Mouse (Mus musculus) midbrain, postnatal 0 days (tissue): ENCODE measurements around the gene Olfr1391. TPM values are rescaled to one million over a fixed set of nuclear protein-coding genes. Genes with fewer than 3 reads are reported as not detected.
"Not testable (repeated sequence)": the region's sequence is repeated elsewhere in the genome, so short reads cannot be mapped to it uniquely, and the experiment has no call there.

Experiments
- ATAC-seq: fragments of 200-750 bp; cut with Nextera tagmentation; 2 replicates; pipeline ENCODE4 v1.8.0; 2017; ENCODE audit warnings: moderate number of reproducible peaks, mild to moderate bottlenecking, moderate TSS enrichment, moderate library complexity; ENCODE audit not compliant: low FRiP score
- DNase-seq: peaks from one replicate; pipeline ENCODE4 v3.0.0-alpha.2; 2015; ENCODE audit warnings: low spot score
- H3K27ac ChIP-seq: fragments of 300-500 bp; sonication (generic); 2 replicates; pipeline ENCODE4 v1.5.1; 2014; ENCODE audit warnings: low read depth, mild to moderate bottlenecking, low read length, mixed read lengths
- H3K27me3 ChIP-seq: fragments of 300-500 bp; sonication (generic); 2 replicates; pipeline ENCODE4 v1.6.1; 2014; ENCODE audit warnings: low read length, control low read depth, mixed read lengths; ENCODE audit not compliant: insufficient read depth
- H3K36me3 ChIP-seq: fragments of 300-500 bp; sonication (generic); 2 replicates; pipeline ENCODE4 v1.6.1; 2014; ENCODE audit warnings: low read length, control low read depth, mixed read lengths; ENCODE audit not compliant: insufficient read depth
- H3K4me1 ChIP-seq: fragments of 300-500 bp; sonication (generic); 2 replicates; pipeline ENCODE4 v1.6.1; 2014; ENCODE audit warnings: mild to moderate bottlenecking, control low read depth, antibody characterized with exemption, low read length, mixed read lengths; ENCODE audit not compliant: insufficient read depth
- H3K4me2 ChIP-seq: fragments of 300-500 bp; sonication (generic); 2 replicates; pipeline ENCODE4 v1.6.1; 2014; ENCODE audit warnings: low read depth, mild to moderate bottlenecking, low read length, mixed read lengths; ENCODE audit not compliant: poor library complexity, severe bottlenecking
- H3K4me3 ChIP-seq: fragments of 300-500 bp; sonication (generic); 2 replicates; pipeline ENCODE4 v1.5.1; 2014; ENCODE audit warnings: low read depth, mild to moderate bottlenecking, low read length, moderate library complexity
- H3K9ac ChIP-seq: fragments of 300-500 bp; sonication (generic); replicated peaks from 2 replicates; pipeline ENCODE4 v1.6.1; 2014; ENCODE audit warnings: mild to moderate bottlenecking, low read length, moderate library complexity, mixed read lengths; ENCODE audit not compliant: poor library complexity, severe bottlenecking
- H3K9me3 ChIP-seq: fragments of 300-500 bp; sonication (generic); 2 replicates; pipeline ENCODE4 v1.6.1; 2016; ENCODE audit warnings: low read length, control low read depth
- CTCF ChIP-seq: IDR thresholded peaks from 2 replicates; pipeline ENCODE4 v1.5.1; 2016; ENCODE audit warnings: antibody characterized with exemption, mild to moderate bottlenecking
- WGBS: fragments of 180-500 bp; shearing (Covaris S2); extraction: QIAGEN DNeasy Blood & Tissue Kit; methylation state at CpG from one replicate; pipeline ENCODE4 v1.1.7; 2014; 5-methylcytosine and 5-hydroxymethylcytosine counted together
- polyA plus RNA-seq: library from polyadenylated mRNA; unstranded; fragments of >200 nt; fragmentation: Nextera tagmentation; extraction: Ambion mirVana; gene quantifications from 2 replicates; pipeline ENCODE4 v1.2.1, GENCODE M21; 2015
- total RNA-seq: library from RNA; depleted of rRNA; stranded (reverse); fragments of >200 nt; gene quantifications from 2 replicates; pipeline ENCODE4 v1.2.3, GENCODE M21; 2014; rRNA removed

The Olfr1391 gene
- total RNA-seq (not detected in 2 replicates), polyA plus RNA-seq (not detected in 2 replicates)

GRCm38 (mm10) chr11:49322442-49322841, at the start of gene Olfr1391:
TSS of gene Olfr1391 (plus strand) at chr11:49322742.
- H3K4me1 ChIP-seq, result no peaks in the 10 kb centered on the region
- H3K4me2 ChIP-seq, result no peak within 1 kb of the TSS
- H3K9ac ChIP-seq, result no peak within 1 kb of the TSS
- WGBS, result 81% methylated on average over 2 of the region's 2 CpGs
- no peaks in the 10 kb centered on the region for H3K27me3 ChIP-seq
- DNase-seq (no peak), ATAC-seq (no peak)
- H3K27ac ChIP-seq, result no peak within 1 kb of the TSS
- no peak within 1 kb of the TSS for H3K4me3 ChIP-seq
- H3K36me3 ChIP-seq, result no peaks in the 10 kb centered on the region
- no peaks in the 10 kb centered on the region for H3K9me3 ChIP-seq
- TF ChIP-seq CTCF, result no peak

GRCm38 (mm10) chr11:49273834-49274519, 48.6 kb upstream of the Olfr1391 start:
- no peak for ATAC-seq

GRCm38 (mm10) chr11:49278222-49278621, 44.3 kb upstream of the Olfr1391 start, which contains the start of gene Olfr1393:
TSS of gene Olfr1393 (plus strand) at chr11:49278304.
- H3K27me3 ChIP-seq, result no peaks in the 10 kb centered on the region
- no peaks in the 10 kb centered on the region for H3K9me3 ChIP-seq
- TF ChIP-seq CTCF, result no peak
- no peaks in the 10 kb centered on the region for H3K36me3 ChIP-seq
- DNase-seq (no peak), ATAC-seq (no peak)
- H3K4me2 ChIP-seq, result no peak within 1 kb of the TSS
- no peaks in the 10 kb centered on the region for H3K4me1 ChIP-seq
- no peak within 1 kb of the TSS for H3K27ac ChIP-seq
- H3K4me3 ChIP-seq, result no peak within 1 kb of the TSS
- WGBS, result 87% methylated on average over 3 of the region's 3 CpGs
- H3K9ac ChIP-seq, result no peak within 1 kb of the TSS

More at GRCm38 (mm10) chr11:49273834-49274519, 48.6 kb upstream of the Olfr1391 start:
- Histone ChIP-seq H3K36me3 (no peaks in the 10 kb centered on the region), H3K27ac (no peak overlapping the region), H3K4me1 (no peaks in the 10 kb centered on the region), H3K4me2 (no peak overlapping the region), H3K27me3 (no peaks in the 10 kb centered on the region), H3K9me3 (no peaks in the 10 kb centered on the region), H3K4me3 (no peak overlapping the region), H3K9ac (no peak overlapping the region)
- 49% methylated on average over 11 of the region's 11 CpGs for WGBS
- DNase-seq, result peak; percentile 28
- TF ChIP-seq CTCF, result no peak

GRCm38 (mm10) chr11:49284982-49285381, 37.6 kb upstream of the Olfr1391 start, which contains the start of gene Olfr1392:
TSS of gene Olfr1392 (plus strand) at chr11:49285282.
- 63% methylated on average over 1 of the region's 1 CpGs for WGBS
- DNase-seq, H3K4me1 ChIP-seq, ATAC-seq, H3K27ac ChIP-seq, H3K9ac ChIP-seq, H3K4me2 ChIP-seq, H3K4me3 ChIP-seq, H3K36me3 ChIP-seq, H3K9me3 ChIP-seq, H3K27me3 ChIP-seq: not testable (repeated sequence)

- Histone ChIP-seq H3K27ac (no peak overlapping the region), H3K4me3 (no peak overlapping the region), H3K4me1 (no peaks in the 10 kb centered on the region), H3K4me2 (no peak overlapping the region), H3K9me3 (no peaks in the 10 kb centered on the region), H3K27me3 (no peaks in the 10 kb centered on the region), H3K9ac (no peak overlapping the region), H3K36me3 (no peaks in the 10 kb centered on the region)
- no peak for ATAC-seq
- WGBS, result 85% methylated on average over 2 of the region's 2 CpGs
- TF ChIP-seq CTCF, result no peak
- DNase-seq, result no peak
Measured at GRCm38 (mm10) chr11:49287251-49287650, 35.3 kb upstream of the Olfr1391 start.

GRCm38 (mm10) chr11:49292777-49293176, 29.8 kb upstream of the Olfr1391 start:
- WGBS, result 48% methylated on average over 3 of the region's 3 CpGs
- no peak overlapping the region for H3K4me2 ChIP-seq
- H3K36me3 ChIP-seq, result no peaks in the 10 kb centered on the region
- H3K27ac ChIP-seq, result no peak overlapping the region
- H3K9me3 ChIP-seq, result no peaks in the 10 kb centered on the region
- ATAC-seq, result no peak
- no peak overlapping the region for H3K4me3 ChIP-seq
- no peaks in the 10 kb centered on the region for H3K4me1 ChIP-seq
- peak; percentile 4 for DNase-seq
- no peak overlapping the region for H3K9ac ChIP-seq
- H3K27me3 ChIP-seq, result no peaks in the 10 kb centered on the region
- TF ChIP-seq CTCF, result no peak
